Mouse (Mus musculus) left cerebral cortex, postnatal 10 days (tissue): Measurements from ENCODE around the gene Rad51b. TPM values are rescaled to one million over a fixed set of nuclear protein-coding genes. Genes with fewer than 3 reads are reported as not detected.

ENCODE experiments used
- DNase-seq, 2 experiments: peaks; one replicate each; pipeline ENCODE4 v3.0.0; 2021 to 2022; ENCODE audit warnings: low spot score in 2 of 2, mixed read lengths in 1 of 2; ENCODE audit errors: extremely low spot score in 1 of 2
- intact Hi-C: fragments of 180-260 bp; cut with DNase I; formaldehyde crosslinking; loops from one replicate; pipeline ENCODE4 v1.15.1; 2025
- total RNA-seq, 2 experiments: library from RNA; stranded (reverse); gene quantifications; 2 replicates each; pipeline ENCODE4 v1.2.3; 2021

Rad51b gene
- total RNA-seq, 2 experiments from 2014 or later: 0.43 to 0.71 TPM

DNA sequence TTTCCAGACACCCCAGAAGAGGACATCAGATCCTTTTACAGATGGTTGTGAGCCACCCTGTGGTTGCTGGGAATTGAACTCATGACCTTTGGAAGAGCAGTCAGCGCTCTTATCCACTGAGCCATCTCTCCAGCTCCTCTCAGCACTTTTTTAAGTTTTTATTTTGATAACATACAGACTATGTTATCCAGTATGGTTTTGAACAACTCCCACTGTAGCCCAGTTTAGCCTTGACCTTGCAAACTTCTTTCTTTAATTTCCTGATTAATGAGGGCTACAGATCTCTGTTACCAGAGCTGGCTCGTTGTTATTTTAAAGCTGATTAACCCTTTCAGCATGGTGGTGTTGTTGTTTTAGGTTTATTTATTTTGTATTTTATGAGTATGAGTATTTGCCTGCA lies 29.2 kb downstream of the Rad51b start:
- DNase-seq: no peak
- intact Hi-C loops: no loop called here

DNA sequence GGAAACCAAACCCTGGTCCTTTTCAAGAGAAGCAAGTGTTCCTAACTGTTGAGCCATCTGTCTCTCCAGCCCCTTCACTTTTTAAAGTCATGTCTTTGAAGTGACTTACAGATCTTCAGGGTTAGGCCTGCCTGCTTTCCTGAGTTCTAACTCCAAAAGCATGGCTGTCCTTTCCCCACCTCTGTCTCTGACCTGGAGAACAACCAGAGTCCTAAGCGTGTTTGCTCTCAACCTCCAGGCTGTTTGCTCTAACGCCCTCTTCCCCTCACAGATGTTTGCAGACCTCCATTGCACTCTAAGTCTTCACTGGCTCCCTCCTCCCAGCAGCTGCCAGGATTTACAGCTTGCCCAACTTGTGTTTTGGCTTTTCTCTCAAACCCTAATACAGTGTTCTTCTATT lies 29.7 kb downstream of the Rad51b start:
- intact Hi-C loops: no loop called here
- no peak for DNase-seq

DNA sequence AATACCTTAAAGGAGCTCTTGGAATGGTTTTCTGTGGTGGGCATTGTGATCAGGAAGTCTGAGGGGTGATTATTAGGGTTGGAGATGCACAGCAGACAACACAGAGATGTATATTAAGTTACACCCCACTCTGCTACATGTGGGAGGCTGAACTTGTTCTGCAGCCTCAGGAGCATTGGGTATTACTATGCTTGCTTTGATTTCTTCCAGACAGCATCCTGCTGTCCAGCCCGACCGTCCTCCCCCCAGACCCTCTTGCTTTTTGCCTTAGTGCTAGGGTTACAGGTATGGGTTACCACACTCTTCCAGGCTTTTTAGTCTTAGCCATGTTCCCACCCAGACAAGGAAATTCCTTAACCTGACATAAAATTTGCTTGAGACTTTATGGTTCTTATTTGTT lies 30.8 kb downstream of the Rad51b start:
- no peak for DNase-seq
- intact Hi-C loops: no loop called here

DNA sequence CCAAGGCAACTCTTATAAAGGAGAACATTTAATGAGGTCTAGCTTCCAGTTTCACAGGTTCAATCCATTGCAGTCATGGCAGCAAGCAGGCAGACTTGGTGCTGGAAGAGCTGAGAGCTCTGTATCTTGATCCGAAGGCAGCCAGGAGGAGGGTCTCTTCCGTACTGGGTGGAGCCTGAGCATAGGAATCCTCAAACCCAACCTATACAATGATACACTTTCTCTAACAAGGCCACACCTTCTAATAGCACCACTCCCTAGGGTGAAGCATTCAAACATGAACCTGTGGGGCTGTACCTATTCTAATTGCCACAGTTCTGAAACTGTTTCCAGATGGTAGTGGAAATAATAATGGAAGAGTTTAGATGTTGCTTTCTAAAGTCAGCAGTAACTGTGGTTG lies 33.5 kb downstream of the Rad51b start:
- DNase-seq: no peak
- intact Hi-C loops: no loop called here

DNA sequence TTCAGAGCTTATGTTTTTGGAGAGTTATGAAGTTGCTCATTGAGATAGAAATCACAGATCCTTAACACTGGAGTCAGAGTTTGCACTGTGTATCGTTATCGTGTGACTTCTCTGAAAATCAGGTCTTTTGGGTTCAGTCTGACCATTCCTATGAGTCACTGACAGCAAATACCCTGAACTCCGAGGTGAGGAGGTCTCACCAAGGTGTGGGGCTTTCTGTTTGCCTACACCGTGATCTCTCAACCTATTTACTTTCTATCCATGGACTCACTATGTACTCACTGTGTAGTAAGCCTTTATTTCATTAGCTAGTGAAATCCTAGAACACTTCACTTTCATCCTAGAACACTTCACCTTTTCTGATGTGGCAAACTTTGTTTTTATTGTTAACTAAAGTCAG lies 34.6 kb downstream of the Rad51b start:
- no peak for DNase-seq
- intact Hi-C loops: no loop called here

DNA sequence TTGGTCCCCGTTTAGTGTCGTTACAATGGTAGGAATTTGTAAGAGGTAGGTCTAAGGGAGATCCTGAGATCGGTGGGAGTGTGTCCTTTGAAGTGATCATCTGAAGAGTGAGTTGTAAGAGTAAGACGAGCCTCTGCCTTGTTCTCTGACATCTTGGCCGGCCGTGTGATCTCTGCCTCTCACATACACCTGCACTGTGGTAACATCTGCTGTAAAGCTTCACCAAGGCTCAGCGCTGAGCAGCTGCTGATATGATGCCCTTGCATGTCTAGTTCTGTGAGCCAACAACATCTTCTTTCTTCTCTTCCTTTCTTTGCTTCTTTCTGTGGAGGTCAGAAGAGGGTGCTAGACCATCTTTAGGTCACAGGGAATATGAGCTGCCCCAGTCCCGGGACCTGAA lies 41.7 kb downstream of the Rad51b start:
- intact Hi-C loops: no loop called here
- DNase-seq: no peak

DNA sequence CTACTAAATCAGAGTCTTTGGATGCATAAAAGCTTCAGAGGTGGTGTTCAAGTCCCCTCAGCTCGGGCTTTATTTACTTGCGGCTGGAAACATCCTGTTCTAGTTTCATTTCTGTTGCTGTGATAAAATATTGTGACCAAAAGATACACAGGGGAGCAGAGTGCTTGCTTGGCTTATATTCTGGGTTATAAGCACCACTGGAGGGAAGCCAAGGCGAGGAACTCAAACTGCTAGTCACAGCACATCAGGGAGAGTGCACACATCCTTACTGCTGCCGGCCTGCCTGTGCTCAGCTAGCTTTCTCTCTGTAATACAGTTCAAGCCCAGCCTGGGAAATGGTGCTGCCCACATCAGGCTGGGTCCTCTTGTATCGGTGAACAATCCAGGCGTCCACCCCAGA lies 43.4 kb downstream of the Rad51b start:
- no peak for DNase-seq
- intact Hi-C loops: no loop called here

DNA sequence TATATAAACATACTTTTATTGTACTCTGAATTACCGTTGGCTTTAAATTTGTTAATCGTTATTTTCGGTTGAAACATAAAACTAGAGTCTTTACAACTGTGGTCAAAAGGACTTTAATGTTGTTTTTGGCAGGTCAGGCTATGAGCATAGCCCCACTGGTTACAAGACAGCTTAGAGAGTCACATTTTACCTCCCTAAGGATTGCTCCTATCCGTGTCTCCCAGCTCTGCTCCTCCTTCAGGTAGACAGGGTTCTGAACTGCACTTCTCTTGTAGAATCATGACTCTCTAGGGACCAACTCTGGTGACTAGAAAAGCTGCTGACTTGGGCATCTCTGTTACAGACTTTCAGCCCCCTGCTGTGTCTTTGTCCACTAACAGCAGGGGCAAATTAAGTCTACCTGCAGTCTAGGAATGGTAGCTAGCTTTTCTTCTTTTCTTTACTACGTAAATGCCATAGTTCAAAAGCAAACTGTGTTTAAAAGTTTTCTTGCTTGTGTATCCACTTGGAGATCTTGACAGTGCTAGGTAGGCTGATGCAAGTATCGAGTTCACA lies 44.3 kb downstream of the Rad51b start:
- no peak for DNase-seq
- intact Hi-C loops: no loop called here

DNA sequence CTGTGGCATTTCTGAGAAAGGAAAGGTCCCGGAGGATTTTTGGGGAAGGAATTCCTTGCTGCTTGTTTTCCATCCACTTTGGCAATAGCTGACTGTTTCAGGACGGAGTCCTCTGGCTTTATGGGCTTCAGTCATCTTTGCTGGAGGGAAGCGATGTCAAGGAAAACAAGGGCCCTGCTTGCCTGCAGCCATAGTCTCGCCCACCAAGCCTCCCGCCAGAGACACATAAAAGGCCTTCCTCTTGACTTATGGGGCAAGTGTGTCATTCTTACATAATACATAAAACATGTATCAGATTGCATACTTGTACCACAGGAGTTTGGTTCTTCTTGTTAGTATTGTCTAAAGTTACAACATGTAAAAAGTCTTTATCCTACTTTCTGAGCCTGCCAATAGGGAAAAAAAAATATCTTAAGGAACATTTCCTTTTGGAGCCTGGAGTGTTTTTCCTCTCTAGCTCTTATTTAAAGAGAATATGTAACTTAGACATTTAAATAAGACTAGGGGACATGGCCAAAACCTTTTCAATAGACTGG lies 49.2 kb downstream of the Rad51b start:
- no peak for DNase-seq
- intact Hi-C loops: no loop called here

DNA sequence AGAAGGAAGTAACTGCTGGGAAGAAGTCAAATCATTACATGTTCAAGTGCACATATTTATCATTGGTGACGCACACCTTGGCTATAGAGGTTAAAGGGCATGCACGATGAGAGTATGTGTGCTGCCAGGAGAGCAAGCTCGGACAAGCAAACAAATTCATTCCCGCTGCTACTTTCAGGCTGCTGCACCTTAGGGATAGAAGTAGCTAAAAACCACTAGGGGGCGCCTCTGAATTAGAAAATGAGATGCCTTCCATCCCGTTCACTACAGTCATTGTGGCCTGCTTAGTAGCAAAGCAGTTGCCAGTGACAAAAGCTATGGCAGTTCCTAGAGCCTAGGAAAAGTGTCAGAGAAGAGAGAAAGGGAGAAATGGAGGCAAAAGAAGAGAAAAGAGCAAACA lies 50.6 kb downstream of the Rad51b start:
- peak; percentile 49 to 77 for DNase-seq
- intact Hi-C loops: no loop called here

DNA sequence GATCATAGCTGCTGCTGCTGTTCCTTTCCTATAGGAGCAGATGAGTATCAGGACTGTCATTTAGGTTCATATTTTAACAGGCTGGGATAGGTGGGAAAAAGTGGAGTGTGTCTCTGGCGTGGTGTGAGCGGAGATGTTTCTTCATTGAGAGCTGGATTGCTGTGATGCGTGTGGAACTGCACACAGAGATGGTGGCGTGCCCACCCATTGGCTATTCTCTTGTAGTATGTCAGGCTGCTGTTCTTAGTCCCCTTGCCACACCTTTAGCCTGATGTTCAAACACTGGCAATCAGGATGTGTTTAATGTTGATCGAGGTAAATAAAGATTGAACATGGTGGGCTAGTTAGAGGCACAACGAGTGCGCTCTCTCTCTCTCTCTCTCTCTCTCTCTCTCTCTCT lies 54.4 kb downstream of the Rad51b start:
- no peak for DNase-seq
- intact Hi-C loops: no loop called here

DNA sequence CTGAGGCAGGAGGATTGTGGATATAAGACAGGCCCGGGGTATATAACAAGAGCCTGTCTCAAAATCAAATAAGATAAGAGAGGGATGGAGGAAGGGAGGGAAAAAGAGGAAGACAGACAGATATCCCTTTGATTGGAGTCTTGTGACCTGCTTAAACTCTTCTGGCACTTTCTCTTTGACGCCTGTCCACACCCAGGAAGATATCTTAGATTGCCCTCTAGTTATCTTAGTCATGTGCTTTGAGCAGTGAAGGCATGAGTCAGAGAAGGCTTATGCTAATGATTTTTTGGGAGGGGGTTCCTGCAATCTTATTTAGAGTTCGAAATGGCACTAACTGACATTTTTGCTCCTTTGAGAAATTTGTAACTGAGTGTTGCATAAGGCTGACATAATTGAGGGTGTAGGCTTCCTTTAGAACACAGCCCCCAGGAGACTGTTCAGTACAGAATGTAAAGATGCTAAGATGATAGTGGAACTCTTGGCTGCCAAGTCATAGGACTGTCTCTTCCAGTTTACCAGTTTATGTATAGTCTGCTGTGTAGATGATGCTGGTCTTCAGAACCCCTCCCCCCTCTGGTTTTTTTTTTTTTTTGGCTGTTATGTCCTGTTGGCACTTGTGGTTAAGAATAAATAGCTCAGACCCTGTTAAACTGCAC lies 55.1 kb downstream of the Rad51b start:
- intact Hi-C loops: no loop called here
- DNase-seq: no peak

DNA sequence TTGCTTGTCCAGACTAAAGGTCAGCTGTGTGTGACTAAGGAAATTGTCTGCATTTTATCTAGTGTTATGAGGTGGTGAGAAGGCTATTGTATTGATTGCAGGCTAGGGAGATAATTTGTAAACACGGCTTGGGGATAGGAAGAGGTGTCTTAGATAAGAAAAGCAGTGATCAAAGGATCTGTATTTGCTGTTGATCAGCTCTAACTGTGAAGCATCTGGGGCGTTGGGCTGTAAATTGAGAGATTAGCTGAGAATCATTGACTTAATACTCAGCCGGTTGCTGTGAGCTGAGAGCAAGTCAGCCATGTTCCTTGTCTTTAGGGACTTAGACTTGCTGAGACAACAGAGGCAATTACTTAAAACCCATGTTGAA lies 55.6 kb downstream of the Rad51b start:
- intact Hi-C loops: no loop called here
- DNase-seq: no peak

DNA sequence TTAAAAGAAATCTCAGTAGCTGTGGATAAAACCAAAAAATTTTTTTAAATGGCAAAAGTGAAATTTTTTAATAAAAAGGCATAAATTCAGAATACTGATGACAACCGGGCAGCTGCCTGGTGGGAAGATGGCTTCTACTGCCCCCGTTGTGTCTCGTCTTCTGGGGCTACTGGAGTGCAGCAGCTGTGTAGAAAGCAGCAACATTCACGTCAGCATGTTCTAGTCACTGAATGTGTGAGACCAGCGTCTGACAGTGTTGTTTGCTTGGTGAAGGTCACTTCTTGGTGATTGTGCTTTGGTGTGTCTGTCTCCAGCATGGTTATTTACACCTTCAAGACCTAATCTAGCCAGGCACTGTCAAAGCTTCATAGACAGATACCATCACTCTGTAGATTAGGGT lies 56.3 kb downstream of the Rad51b start:
- no peak for DNase-seq
- intact Hi-C loops: no loop called here

DNA sequence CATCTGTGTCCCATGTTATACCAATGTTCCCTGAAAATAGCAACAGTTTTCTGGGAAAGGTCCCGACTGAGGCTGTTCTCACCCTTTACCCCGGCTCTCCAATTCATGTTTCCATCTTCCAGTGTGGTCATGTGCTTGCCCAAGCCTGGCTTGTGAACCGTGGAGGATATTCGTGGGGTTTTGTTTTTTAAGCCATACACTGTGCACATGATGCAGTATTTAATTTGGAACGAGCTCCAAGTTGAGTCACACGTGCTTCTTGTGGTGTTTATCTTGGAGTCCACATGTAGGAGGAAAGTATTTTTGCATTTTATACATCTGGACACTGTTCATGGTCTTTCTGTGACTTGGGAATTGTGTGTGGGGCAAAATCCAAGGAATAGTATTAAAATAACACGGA lies 57.5 kb downstream of the Rad51b start:
- intact Hi-C loops: loop anchor here (5.0 kb wide), 1 partner anchor 788 kb away; no protein-coding TSS in a partner anchor

DNA sequence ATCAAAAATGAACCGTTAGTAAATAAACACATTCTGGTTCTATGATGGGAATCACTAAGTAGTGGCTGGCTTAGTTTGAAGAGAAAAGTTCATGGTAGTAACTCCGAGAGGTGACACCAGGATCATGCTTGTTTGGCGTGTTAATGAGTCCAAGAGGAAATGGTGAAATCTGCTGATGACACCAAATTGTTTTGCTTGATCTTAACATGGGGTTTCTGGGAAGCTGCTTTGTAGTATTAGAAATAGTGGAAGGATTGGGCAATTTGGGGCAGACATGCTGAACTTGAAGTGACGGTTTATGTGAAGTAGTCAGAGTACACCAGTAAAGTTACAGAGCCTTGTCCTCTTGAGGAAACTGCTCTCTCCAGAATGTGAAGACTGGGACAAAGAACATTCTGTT lies 59.1 kb downstream of the Rad51b start:
- intact Hi-C loops: loop anchor here (5.0 kb wide), 1 partner anchor 786 kb away; no protein-coding TSS in a partner anchor
- no peak for DNase-seq

More for the DNA sequence above, 57.5 kb downstream of the Rad51b start:
- DNase-seq: no peak

DNA sequence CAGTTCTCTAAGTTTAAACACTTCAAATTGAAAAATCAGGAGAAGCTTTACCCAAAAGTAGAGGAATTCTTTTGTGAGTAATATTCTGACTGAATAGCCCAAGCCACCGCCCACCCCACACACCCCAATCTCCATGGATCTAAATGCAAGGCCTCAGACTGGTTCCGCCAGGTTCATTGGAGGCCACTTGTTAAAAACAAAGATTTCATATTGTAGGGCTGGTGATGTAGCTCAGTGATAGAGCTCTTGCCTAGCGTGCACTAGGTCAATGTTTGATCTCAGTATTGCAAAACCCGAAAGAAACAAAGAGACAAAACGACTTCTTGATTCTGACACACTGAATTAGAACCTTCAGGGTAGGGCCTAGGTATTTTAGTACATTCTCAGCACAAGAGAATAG lies 60.5 kb downstream of the Rad51b start:
- DNase-seq: no peak
- intact Hi-C loops: loop anchor here (5.0 kb wide), 1 partner anchor 785 kb away; no protein-coding TSS in a partner anchor

DNA sequence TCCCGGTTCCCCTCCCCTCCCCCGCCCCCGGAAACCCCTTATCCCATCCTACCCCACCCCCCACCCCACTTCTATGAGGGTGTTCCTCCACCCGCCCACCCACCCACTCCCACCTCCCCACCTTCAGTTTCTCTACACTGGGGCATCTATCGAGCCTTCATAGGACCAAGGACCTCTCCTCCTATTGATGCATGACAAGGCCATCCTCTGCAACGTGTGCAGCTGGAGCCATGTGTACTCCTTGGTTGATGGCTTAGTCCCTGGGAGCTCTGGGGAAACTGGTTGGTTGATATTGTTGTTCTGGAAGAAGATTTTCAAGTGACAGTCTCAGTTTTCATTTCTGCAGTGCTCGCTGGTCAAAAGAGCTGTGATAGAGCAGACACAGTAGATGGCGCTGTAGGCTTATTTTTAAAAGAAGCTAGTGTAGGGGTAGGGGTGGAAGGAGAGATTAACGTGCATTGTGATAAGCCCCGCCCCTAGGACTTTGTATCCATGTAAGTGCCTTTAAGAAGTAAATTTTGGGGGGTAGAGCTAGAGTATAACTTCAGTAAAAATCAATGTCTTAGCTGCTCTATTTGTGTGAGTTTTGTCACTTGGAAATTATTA lies 61.6 kb downstream of the Rad51b start:
- intact Hi-C loops: loop anchor here (5.0 kb wide), 1 partner anchor 784 kb away; no protein-coding TSS in a partner anchor

DNA sequence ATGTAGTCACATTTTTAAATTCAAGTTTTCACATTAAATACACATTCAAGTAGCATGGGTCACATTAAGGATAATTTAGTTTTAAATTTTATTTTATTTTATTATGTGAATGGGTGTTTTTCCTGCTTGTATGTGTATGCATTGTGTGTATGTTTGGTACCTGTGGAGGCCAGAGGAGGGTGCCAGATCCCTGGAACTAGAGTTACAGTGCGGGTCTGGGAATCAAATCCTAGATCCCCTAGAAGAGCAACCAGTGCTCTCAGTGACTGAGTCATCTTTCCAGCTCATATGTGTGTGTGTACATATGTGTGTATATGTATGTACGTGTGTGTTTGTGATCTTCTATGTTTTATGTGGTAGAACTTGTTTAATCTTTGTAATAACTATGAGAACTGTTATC lies 62.3 kb downstream of the Rad51b start:
- no peak for DNase-seq
- intact Hi-C loops: loop anchor here (5.0 kb wide), 1 partner anchor 783 kb away; no protein-coding TSS in a partner anchor

More for the DNA sequence above, 61.6 kb downstream of the Rad51b start:
- DNase-seq: peak; percentile 51 to 64

DNA sequence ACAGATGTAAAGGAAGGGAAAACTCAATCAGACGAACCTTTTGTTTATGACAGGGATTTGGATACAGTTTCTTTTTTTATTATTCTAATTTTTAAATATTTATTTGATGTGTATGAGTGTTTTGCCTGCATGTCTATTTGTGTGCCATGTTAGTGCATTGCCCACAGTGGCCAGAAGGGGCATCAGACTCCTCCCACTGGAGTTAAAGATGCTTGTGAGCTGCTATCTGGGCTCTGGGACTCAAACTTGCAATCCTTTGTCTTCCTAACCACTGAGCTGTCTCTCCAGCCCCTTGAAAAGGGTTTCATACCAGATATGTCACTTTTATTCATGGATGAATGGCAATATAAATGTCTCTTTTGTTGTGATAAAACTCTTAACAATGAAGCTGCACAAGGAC lies 65.1 kb downstream of the Rad51b start:
- DNase-seq: no peak
- intact Hi-C loops: no loop called here
